Mouse (Mus musculus) liver, embryonic 15.5 days (tissue): ENCODE measurements around the gene Trpv4. TPM values are rescaled to one million over a fixed set of nuclear protein-coding genes. Genes with fewer than 3 reads are reported as not detected.
A peak's percentile ranks its signal among the peaks of the same experiment; 100 is the strongest.

Experiments used
- ATAC-seq: fragments of 200-750 bp; cut with Nextera tagmentation; 2 replicates; pipeline ENCODE4 v1.8.0; 2017; ENCODE audit warnings: moderate number of reproducible peaks, mild to moderate bottlenecking, moderate library complexity; ENCODE audit not compliant: insufficient read depth
- H3K27ac ChIP-seq: fragments of 300-500 bp; sonication (generic); replicated peaks from 2 replicates; pipeline ENCODE4 v1.5.1; 2015; ENCODE audit warnings: mild to moderate bottlenecking, inconsistent platforms
- H3K27me3 ChIP-seq: fragments of 300-500 bp; sonication (generic); 2 replicates; pipeline ENCODE4 v1.6.1; 2015; ENCODE audit warnings: mild to moderate bottlenecking, inconsistent platforms
- H3K36me3 ChIP-seq: fragments of 300-500 bp; sonication (generic); replicated peaks from 2 replicates; pipeline ENCODE4 v1.6.1; 2015; ENCODE audit warnings: moderate library complexity, mild to moderate bottlenecking, inconsistent platforms
- H3K4me1 ChIP-seq: fragments of 300-500 bp; sonication (generic); replicated peaks from 2 replicates; pipeline ENCODE4 v1.6.1; 2015; ENCODE audit warnings: inconsistent platforms
- H3K4me2 ChIP-seq: fragments of 300-500 bp; sonication (generic); 2 replicates; pipeline ENCODE4 v1.6.1; 2015; ENCODE audit warnings: moderate library complexity, mild to moderate bottlenecking, inconsistent platforms
- H3K4me3 ChIP-seq: fragments of 300-500 bp; sonication (generic); replicated peaks from 2 replicates; pipeline ENCODE4 v1.5.1; 2015; ENCODE audit warnings: mild to moderate bottlenecking, inconsistent platforms
- H3K9ac ChIP-seq: fragments of 300-500 bp; sonication (generic); 2 replicates; pipeline ENCODE4 v1.6.1; 2015; ENCODE audit warnings: moderate library complexity, mild to moderate bottlenecking, inconsistent platforms
- H3K9me3 ChIP-seq: fragments of 300-500 bp; sonication (generic); replicated peaks from 2 replicates; pipeline ENCODE4 v1.6.1; 2016; ENCODE audit warnings: inconsistent platforms
- WGBS: fragments of 180-500 bp; shearing (Covaris S2); methylation state at CpG from one replicate; pipeline ENCODE4 v1.1.7; 2015; ENCODE audit warnings: mixed read lengths; ENCODE audit not compliant: insufficient replicate concordance; 5-methylcytosine and 5-hydroxymethylcytosine counted together
- polyA plus RNA-seq: library from polyadenylated mRNA; unstranded; fragments of >200 nt; fragmentation: Nextera tagmentation; extraction: Ambion mirVana; gene quantifications from 2 replicates; pipeline ENCODE4 v1.2.1, GENCODE M21; 2015

Trpv4 gene
- 0.24 and 0.33 TPM in 2 replicates for polyA plus RNA-seq

GRCm38 (mm10) chr5:114658255-114658654, at the start of gene Trpv4:
TSS of gene Trpv4 (minus strand) at chr5:114658421.
- peak within 1 kb of the TSS; percentile 61 for H3K4me2 ChIP-seq
- no peak within 1 kb of the TSS for H3K27ac ChIP-seq
- peak within 1 kb of the TSS; percentile 40 for H3K4me3 ChIP-seq
- peaks cover 62% of the 10 kb centered on the region for H3K27me3 ChIP-seq
- H3K9ac ChIP-seq = no peak within 1 kb of the TSS
- no peaks in the 10 kb centered on the region for H3K9me3 ChIP-seq
- WGBS = 2% methylated on average over 47 of the region's 47 CpGs
- 0 out of 2 replicates have a peak, but pooled peaks cover 5% of the 10 kb centered on the region for H3K4me1 ChIP-seq
- H3K36me3 ChIP-seq = no peaks in the 10 kb centered on the region
- ATAC-seq = no peak

DNA sequence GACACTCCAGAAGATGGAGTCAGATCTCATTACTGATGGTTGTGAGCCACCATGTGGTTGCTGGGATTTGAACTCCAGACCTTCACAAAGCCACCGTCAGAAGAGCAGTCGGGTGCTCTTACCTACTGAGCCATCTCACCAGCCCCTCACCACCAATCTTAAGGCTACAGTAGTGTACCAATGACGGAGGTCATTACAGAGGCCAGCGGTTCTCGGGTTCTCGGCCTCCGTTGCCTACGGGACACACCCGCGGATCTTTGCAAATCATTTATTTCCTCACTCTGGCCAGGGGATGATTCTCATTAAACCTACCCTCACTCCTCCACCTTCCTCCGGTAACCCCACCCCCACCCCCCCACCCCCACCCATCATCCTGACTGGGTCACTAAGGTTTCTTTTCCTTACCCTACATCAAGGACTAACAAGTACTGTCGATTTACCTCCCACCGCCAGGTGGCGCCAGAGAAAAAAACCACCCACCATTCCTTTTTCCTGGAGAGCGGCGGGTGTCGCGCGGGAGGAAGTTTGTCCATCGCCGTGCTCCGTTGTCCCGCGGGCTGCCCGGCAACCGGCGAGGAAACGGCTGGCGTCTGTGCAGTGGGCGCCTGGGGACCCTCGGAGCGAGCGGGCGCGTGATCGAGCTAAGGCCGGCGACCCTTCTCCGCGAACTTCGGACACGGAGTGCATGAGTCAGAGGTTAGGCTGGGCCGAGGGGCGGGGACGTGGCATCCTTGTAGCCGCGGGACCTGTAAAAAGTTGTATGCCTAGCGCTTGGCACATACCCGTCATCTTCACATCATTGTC, 49.2 kb upstream of the Trpv4 start, which contains the start of gene Tchp:
Gene Tchp (plus strand): TSS at position 496 of the 804 bp plus-strand sequence.
- peaks cover 29% of the 10 kb centered on the region for H3K4me1 ChIP-seq
- peaks cover 18% of the 10 kb centered on the region for H3K36me3 ChIP-seq
- ATAC-seq = peak; percentile 71
- no peaks in the 10 kb centered on the region for H3K9me3 ChIP-seq
- WGBS = 5% methylated on average over 49 of the region's 49 CpGs
- H3K27me3 ChIP-seq = no peaks in the 10 kb centered on the region
- no peak within 1 kb of the TSS for H3K27ac ChIP-seq
- peak within 1 kb of the TSS; percentile 82 for H3K9ac ChIP-seq
- peak within 1 kb of the TSS; percentile 87 for H3K4me2 ChIP-seq
- peak within 1 kb of the TSS; percentile 88 for H3K4me3 ChIP-seq

- Histone ChIP-seq H3K4me2 (peak overlapping the region; percentile 18; the same call in 1 of the 2 replicates), H3K4me3 (no peak overlapping the region), H3K9ac (no peak overlapping the region), H3K4me1 (peaks cover 15% of the 10 kb centered on the region), H3K27me3 (no peaks in the 10 kb centered on the region), H3K27ac (peak overlapping the region; percentile 42; the same call in 1 of the 2 replicates), H3K9me3 (no peaks in the 10 kb centered on the region), H3K36me3 (no peaks in the 10 kb centered on the region)
- peak; percentile 72 for ATAC-seq
- 32% methylated on average over 14 of the region's 14 CpGs for WGBS
These were observed 44.5 kb upstream of the Trpv4 start for GRCm38 (mm10) chr5:114702403-114703392.

GRCm38 (mm10) chr5:114699015-114699414, 40.8 kb upstream of the Trpv4 start:
- Histone ChIP-seq H3K4me1 (peaks cover 12% of the 10 kb centered on the region), H3K27me3 (peaks cover 5% of the 10 kb centered on the region; the same call in 1 of the 2 replicates), H3K9me3 (no peaks in the 10 kb centered on the region), H3K4me3 (no peak overlapping the region), H3K4me2 (peak overlapping the region; percentile 20; the same call in 1 of the 2 replicates), H3K27ac (no peak overlapping the region), H3K9ac (no peak overlapping the region), H3K36me3 (no peaks in the 10 kb centered on the region)
- 0 out of 2 replicates have a peak, but pooled peaks have one; percentile 16 for ATAC-seq
- WGBS = 18% methylated on average over 7 of the region's 7 CpGs

GRCm38 (mm10) chr5:114698044-114698746, 40.0 kb upstream of the Trpv4 start:
- 78% methylated on average over 19 of the region's 19 CpGs for whole genome bisulfite sequencing
- H3K27ac ChIP-seq = no peak overlapping the region
- no peak overlapping the region for H3K9ac ChIP-seq
- H3K4me3 ChIP-seq = no peak overlapping the region
- H3K36me3 ChIP-seq = no peaks in the 10 kb centered on the region
- no peaks in the 10 kb centered on the region for H3K9me3 ChIP-seq
- no peak for ATAC-seq
- peaks cover 10% of the 10 kb centered on the region for H3K4me1 ChIP-seq
- no peak overlapping the region for H3K4me2 ChIP-seq
- peaks cover 13% of the 10 kb centered on the region for H3K27me3 ChIP-seq

DNA sequence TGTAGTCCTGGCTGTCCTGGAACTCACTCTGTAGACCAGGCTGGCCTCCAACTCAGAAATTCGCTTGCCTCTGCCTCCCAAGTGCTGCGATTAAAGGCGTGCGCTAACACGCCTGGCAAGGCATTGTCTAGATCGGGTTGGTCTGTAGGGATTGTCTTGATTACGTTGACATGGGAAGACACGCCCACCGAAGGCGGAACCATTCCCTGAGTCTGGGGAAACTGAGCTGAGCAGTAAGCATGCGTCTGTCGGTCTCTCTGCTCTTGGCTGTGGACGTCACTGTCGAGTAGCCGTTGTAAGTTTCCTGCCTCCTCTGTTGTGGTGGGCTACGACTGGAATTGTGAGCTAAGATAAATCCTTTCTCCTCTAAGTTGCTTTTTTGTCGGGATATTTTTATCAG, 38.7 kb upstream of the Trpv4 start:
- Histone ChIP-seq H3K27ac (no peak overlapping the region), H3K27me3 (peaks cover 21% of the 10 kb centered on the region), H3K4me2 (no peak overlapping the region), H3K9ac (no peak overlapping the region), H3K4me3 (no peak overlapping the region), H3K9me3 (no peaks in the 10 kb centered on the region), H3K4me1 (peaks cover 1% of the 10 kb centered on the region; the same call in 1 of the 2 replicates), H3K36me3 (no peaks in the 10 kb centered on the region)
- no peak for ATAC-seq
- 58% methylated on average over 17 of the region's 17 CpGs for WGBS

DNA sequence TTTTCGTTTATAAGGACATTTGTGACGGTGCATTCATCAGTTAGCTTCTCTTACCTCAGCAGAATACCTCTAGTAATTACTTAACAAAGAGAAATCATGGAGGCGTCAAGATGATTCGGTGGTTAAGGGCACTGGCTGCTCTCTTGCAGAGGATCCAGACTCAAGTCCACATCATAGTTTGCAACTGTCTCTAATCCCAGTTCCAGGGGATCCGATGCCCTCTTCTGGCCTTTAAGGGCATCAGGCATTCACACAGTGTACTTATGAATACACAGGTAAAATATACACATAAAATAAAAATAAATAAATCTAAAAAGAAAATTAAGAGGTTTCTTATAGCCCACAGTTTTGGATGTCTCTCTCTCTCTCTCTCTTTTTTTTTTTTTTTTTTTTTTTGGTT, 37.6 kb upstream of the Trpv4 start:
- Histone ChIP-seq H3K4me1 (peaks cover 9% of the 10 kb centered on the region), H3K27me3 (peaks cover 23% of the 10 kb centered on the region), H3K4me3 (no peak overlapping the region), H3K36me3 (no peaks in the 10 kb centered on the region), H3K4me2 (no peak overlapping the region), H3K9me3 (no peaks in the 10 kb centered on the region), H3K27ac (no peak overlapping the region), H3K9ac (no peak overlapping the region)
- no peak for ATAC-seq
- WGBS = 52% methylated on average over 5 of the region's 5 CpGs

DNA sequence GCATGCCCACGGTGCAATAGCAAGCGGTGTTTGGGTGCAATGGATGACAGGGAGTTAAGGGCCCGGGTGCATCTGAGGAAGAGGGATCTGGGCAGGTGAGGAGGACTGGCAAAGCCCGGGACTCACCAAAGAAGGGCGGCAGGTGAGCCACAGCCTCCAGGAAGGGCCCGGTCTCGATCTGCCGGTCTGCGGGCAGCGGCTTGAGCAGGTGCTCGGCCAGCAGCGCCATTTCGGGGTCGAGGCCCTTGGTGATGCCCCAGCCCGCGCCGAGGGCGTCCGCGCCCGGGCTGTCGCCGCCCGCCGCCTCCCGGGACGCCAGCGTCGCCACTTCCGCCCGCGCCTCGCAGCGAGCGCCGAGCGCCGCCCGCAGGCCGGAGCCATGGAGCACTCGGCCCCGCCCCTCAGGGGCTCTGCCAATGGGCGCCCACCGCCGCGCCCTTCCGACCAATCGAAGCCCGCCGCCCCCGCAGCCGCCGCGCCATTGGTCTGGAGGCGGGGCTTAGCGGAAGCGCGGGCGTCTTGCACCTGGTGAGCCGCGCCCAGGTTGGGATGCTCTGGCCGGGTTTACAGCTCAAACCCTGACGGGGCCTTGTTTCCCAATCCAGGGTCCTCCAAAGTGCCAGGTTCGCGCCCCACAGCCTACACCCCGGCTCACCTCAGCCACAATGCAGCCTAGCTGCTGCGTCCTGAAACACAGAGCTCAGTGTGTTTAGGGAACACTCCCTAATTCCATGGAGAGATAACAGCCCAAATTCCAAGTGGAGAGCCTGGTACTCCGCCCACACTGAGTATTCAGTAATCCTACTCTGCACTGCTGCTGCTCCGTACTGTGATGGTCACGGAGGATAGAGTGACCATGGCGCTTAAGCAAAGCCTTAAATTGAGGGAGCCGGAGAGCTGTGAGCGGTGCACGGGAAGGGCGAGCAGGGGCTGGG, 32.7 kb upstream of the Trpv4 start, which contains the start of gene Gltp:
Gene Gltp (minus strand): TSS at position 352 of the 935 bp plus-strand sequence.
- no peaks in the 10 kb centered on the region for H3K9me3 ChIP-seq
- H3K27me3 ChIP-seq = peaks cover 23% of the 10 kb centered on the region
- 3% methylated on average over 75 of the region's 75 CpGs for WGBS
- ATAC-seq = peak; percentile 96
- H3K4me2 ChIP-seq = peak within 1 kb of the TSS; percentile 100
- H3K36me3 ChIP-seq = no peaks in the 10 kb centered on the region
- H3K9ac ChIP-seq = peak within 1 kb of the TSS; percentile 89
- peak within 1 kb of the TSS; percentile 80 for H3K4me3 ChIP-seq
- peaks cover 48% of the 10 kb centered on the region for H3K4me1 ChIP-seq
- peak within 1 kb of the TSS; percentile 68 for H3K27ac ChIP-seq

DNA sequence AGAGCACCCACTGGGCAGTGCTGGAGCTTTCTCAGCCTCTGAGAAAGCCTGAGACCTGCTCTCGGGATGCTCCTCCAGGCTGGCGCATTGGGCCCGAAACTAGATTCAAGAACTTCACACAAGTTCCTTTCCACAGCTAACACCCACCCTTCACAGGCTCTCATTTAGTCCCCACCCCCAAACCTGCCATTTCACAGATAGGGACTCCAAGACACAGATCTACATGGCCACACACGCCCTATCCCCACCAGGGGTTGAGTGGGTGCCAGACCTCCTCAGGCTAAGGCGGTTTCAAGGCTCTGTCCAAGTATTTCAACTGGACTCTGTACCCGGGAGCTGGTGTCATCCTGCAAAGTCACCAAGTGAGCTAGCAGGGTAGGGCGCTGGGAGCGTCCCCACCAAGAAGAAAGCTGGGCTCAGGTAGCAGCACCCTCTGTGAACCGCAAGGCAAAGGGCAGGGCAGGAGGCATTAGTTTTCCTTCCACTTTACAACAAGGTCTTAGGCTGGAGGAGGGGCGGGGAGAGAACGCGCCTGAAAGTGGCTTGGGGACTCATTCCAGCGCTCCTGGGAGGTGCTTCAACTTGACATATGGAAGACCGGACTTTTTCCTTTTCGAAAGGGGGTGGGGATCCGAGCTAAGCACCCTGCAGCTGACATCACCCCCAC, 31.6 kb upstream of the Trpv4 start:
- H3K4me3 ChIP-seq = peak overlapping the region; percentile 80
- H3K27me3 ChIP-seq = peaks cover 23% of the 10 kb centered on the region
- no peak for ATAC-seq
- peak overlapping the region; percentile 68 for H3K27ac ChIP-seq
- H3K4me2 ChIP-seq = peak overlapping the region; percentile 100
- 12% methylated on average over 16 of the region's 16 CpGs for WGBS
- no peaks in the 10 kb centered on the region for H3K9me3 ChIP-seq
- H3K36me3 ChIP-seq = no peaks in the 10 kb centered on the region
- H3K4me1 ChIP-seq = peaks cover 48% of the 10 kb centered on the region
- peak overlapping the region; percentile 89 for H3K9ac ChIP-seq
